Mouse (Mus musculus) embryonic stem cell, embryonic (primary cell): Measurements from ENCODE around the gene Gm2897.
"Not testable (repeated sequence)": the region's sequence is repeated elsewhere in the genome, so short reads cannot be mapped to it uniquely, and the experiment has no call there.

Source experiments
- CTCF ChIA-PET, 4 experiments: fragments of 300-600 bp in 2 of 4; fragments of 350-600 bp in 2 of 4; sonication (Branson Sonifier 250); formaldehyde crosslinking; loops; one replicate each; lab custom pipeline; 2022; ENCODE audit warnings: inconsistent platforms in 2 of 4; lab: Charles Lee
- POLR2A ChIA-PET, 4 experiments: fragments of 300-600 bp in 2 of 4; fragments of 350-600 bp in 2 of 4; sonication (Branson Sonifier 250); formaldehyde crosslinking; loops; one replicate each; lab custom pipeline; 2022; ENCODE audit warnings: antibody characterized with exemption in 4 of 4, inconsistent platforms in 1 of 4; lab: Charles Lee

Gene Gm2897

DNA sequence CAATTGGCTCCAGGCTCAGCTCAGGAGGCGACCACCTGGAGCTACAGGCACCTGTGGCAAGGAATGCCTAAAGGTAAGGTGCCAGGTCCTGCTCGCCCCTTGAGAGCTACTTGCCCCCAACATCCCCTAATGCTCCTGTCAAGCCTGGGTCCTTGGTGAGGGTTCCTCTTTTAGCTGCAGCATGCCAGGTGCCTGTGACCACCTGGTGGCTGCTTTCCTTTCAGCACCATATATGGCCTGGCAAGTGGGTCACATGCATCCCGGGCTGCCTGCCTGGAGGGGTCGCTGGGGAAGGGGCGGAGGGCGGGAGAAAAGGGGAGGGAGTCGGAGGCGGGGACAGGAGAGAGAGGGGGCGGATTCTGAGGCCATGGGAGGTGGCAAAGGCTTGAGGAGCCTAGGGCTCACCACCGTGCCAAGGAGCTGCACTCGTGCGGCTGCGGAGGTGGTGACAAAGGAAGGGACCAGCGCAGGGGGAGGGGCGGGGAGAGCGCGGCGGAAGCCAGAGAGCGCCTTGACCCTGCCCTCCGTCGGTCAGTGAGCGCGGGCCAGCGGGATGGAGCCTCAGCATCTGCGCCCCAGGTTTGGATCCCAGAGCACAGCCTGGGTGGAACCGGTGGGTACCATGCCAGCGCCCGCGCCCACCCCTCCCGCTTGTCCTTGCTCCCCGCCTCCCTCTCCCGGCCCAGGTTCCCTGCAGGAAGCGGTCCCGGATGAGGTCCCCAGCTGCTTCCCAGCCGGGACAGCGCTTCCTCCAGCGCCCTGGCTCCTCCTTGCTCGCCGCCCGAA is at the start of gene Gm2897:
Gene Gm2897 (plus strand): TSS at position 559 of the 786 bp plus-strand sequence.
- POLR2A ChIA-PET, CTCF ChIA-PET: not testable (repeated sequence)

DNA sequence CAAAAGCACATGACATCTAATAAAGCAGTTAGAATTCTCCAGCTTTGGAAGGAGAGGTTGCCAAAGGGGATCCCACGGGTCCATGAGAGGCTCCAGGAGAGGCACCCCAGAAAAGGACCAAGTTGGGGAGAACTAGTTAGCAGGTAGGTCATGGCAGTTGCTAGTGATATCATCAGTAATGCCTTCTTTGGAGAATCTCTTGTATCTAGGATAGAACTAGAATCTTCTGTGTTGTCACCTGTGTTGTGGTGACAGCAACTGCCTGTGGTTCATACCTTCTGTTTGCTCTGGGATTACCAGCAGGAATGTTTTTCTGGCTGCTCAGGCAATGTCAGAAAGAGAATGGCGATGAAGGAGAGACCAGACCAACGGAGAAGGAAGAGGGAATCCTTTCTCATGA is 19.4 kb upstream of the Gm2897 start, which contains the start of gene Gm2888:
Gene Gm2888 (plus strand): TSS at position 301 of the 400 bp plus-strand sequence.
- POLR2A ChIA-PET, CTCF ChIA-PET: not testable (repeated sequence)

DNA sequence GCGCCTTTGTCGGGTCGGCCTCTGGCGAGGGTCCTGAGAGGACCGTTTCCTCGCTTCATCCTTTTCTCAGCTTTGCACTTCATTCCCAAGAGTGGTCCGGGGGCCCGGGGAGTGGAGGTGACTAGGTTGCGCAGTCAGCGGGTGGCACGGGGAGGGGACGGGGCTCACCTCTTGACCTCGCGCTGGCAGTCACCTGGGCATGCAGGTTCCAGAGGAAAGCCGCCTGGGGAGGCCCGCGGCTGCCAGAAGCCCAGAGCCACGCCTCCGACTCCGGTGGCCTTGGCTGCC is 372 bp downstream of the Gm2897 start:
- CTCF ChIA-PET, POLR2A ChIA-PET: not testable (repeated sequence)

DNA sequence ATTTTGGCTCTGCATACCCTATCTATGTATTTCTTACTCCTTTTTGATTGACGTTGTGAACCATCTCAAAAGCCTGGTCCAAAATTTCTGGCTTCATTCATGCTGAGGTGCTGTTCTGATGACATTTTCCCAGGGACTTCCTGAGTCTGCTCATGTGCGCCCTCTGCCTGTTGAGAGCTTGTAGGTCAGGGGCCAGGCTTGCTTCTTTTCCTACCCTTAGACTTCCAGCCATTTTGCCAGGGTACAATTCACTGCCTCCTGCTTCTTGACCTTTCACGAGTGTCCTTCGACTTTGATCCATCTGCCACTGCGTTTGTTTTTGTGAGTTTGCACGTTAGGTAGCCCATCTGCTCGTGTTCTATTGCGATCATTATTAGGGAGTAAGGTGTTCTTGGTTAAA is 1.0 kb downstream of the Gm2897 start:
- POLR2A ChIA-PET, CTCF ChIA-PET: not testable (repeated sequence)

DNA sequence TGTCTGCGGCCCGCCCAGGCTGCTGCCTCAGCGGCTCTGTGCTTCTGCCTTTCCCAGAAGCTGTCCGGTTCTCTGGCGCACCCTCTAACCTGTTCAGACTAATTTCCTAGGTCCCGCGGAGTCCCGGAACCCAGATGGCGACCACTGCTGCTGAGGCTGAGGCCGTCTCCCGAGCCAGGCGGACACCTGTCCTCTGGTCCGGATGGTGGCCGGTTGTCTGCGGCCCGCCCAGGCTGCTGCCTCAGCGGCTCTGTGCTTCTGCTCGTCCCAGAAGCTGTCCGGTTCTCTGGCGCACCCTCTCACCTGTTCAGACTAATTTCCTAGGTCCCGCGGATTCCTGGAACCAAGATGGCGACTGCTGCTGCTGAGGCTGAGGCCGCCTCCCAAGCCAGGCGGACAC is 67.0 kb downstream of the Gm2897 start:
- POLR2A ChIA-PET, CTCF ChIA-PET: not testable (repeated sequence)
